Mouse (Mus musculus) effector memory CD4-positive, alpha-beta T cell, adult 5 months (primary cell): ENCODE measurements around the gene Mettl27. TPM values are rescaled to one million over a fixed set of nuclear protein-coding genes. Genes with fewer than 3 reads are reported as not detected.

Experiments used
- polyA plus RNA-seq: library from polyadenylated mRNA; unstranded; fragments of 100-300 nt; shearing (Covaris generic); gene quantifications from one replicate; pipeline ENCODE4 v1.2.1, GENCODE M21; 2017

The Mettl27 gene
- polyA plus RNA-seq = 4.1 TPM

DNA sequence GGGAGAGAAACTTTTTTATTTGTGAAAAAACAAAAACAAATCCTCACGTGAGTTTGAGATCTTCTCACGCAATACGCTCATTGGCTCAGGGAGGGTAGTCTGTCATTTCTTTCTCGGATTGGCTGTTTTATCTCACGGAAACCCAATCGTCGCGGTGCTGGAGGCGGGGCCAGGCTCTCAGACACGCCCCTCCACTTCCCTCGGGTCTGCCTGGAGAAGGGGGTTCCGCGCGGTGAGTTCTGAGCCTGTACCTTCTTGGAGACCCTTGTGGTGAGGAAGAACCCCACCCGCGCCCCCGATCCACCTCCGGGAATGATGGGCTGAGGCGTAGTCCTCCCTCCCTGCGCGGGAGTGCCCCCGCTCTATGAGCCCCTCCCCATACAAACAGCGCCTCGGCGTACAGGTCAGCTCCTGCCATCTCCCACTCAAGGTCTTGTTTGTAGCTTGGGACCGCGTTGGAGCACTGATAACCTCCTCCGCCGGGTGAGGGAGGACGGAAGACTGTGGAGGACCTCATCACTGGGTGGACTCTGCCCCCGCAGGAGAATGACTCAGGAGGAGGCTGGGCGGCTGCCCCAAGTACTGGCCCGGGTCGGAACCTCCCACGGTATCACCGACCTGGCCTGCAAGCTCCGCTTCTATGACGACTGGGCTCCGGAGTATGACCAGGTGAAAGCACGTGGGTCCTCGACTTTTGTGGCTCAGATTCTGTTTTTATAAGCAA, at the start of gene Mettl27:
Mettl27 (plus strand) TSS at position 190 of the 724 bp plus-strand sequence.

DNA sequence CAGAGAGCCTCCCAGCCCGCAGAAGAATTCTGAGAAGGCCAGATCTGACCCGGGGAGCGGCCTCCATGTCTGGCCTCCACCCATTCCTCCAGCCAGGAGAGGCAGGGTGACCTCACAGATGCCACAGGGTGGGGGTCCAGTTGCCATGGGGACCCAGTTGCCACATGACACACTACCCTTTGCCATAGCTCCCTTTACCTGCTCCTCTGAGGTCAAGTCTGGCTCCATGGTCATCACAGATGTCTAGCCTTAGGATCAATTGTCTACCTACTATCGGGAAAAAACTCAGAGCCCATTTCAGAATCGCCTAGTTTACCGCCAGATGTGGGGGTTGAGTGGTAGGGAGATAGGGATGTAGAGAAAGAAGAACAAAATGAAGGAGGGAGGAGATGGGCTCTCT, 25.5 kb upstream of the Mettl27 start, which contains the start of gene Tmem270:
Tmem270 (minus strand) TSS at position 101 of the 400 bp plus-strand sequence.

DNA sequence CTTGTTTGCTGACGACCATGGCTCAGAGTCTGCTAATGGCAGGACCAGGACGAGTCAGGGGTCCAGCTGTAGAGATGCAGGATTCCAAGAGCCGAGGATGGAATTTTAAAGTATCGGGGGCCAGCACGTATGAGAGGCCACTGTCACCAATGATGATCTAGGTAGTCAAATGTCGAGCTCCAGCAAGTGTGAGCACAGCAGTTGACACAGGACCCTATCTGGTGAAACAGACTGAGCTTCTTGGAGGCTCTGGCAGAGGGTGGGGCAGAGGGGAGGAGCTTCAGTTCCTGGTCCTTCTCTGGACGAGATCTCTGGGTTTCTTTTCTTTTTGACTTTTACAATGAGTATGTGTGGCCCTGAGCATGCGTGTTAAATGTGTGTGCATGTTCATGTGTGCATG, 16.9 kb upstream of the Mettl27 start, which contains the start of gene Cldn13:
Cldn13 (minus strand) TSS at position 216 of the 400 bp plus-strand sequence.

DNA sequence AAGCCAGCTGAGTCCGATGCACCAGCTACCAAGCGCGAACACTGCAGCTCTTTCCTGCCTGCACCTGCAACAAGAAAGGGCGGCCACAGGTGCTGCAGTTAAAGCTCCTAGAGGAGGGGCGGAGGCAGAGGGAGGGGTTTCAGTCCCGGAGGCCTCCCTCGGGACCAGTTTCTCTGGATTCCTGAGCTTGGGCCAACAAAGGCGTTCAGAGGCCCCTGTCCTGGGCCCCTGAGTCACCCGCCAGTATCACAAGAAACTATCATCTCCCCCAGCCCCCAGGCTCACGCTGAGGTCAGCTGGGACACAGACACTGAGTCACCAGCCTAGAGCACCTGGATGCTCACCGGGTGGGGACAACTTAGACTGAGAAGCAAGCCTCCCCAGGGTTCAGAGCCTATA, 14.7 kb downstream of the Mettl27 start, which contains the start of gene Cldn4:
Cldn4 (minus strand) TSS at position 78 of the 399 bp plus-strand sequence.

DNA sequence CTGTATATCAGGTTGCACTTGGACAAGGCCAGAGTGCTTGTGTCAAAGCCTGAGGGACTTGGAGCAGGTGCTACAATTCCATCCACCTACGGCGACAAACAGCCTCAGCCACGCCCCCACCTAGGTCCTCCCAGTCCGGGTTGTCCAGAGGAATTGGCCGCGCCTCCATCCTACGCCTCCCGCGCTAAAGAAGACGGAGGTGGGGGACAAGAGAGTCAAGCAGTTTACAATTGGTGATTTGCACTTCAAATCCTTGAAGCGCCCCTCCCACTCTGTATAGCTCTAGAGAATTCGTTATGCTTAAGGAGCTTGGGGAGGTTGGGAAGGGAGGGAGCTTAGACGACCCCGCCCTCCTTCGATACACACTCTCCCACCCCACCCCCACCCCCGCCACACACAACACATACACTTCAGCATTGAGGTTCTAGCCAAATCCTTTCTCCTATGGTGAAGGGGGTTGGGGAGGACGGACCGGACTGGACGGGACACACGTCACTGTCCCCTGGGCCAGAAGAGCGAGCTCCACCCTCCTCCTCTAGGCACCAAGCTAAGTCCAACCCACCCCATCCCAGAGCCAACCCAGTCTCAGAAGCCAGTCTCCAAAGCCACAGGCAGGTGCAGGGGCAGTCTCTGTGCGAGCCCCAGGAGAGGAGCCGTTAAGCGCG, 53.6 kb downstream of the Mettl27 start, which contains the start of gene Cldn3:
Cldn3 (plus strand) TSS at position 582 of the 665 bp plus-strand sequence.

Other genes starting within 250 kb of the Mettl27 start
- gene Limk1, start 243.8 kb upstream of the Mettl27 start, polyA plus RNA-seq = 14.3 TPM
- gene Eln, start 185.0 kb upstream of the Mettl27 start, polyA plus RNA-seq = not detected
- not detected for gene Tmem270, start 25.6 kb upstream of the Mettl27 start, polyA plus RNA-seq
- not detected for gene Cldn13, start 16.8 kb upstream of the Mettl27 start, polyA plus RNA-seq
- gene Cldn4, start 14.6 kb downstream of the Mettl27 start, polyA plus RNA-seq = not detected
- gene Cldn3, start 53.8 kb downstream of the Mettl27 start, polyA plus RNA-seq = not detected
- gene Abhd11, start 76.8 kb downstream of the Mettl27 start, polyA plus RNA-seq = 64.6 TPM
- 4.2 TPM for gene Stx1a, start 91.1 kb downstream of the Mettl27 start, polyA plus RNA-seq
- gene Dnajc30, start 131.8 kb downstream of the Mettl27 start, polyA plus RNA-seq = 9.6 TPM
- 86.6 TPM for gene Bud23, start 132.6 kb downstream of the Mettl27 start, polyA plus RNA-seq
- not detected for gene Vps37d, start 145.9 kb downstream of the Mettl27 start, polyA plus RNA-seq
- gene Mlxipl, start 157.5 kb downstream of the Mettl27 start, polyA plus RNA-seq = not detected
- gene Tbl2, start 217.3 kb downstream of the Mettl27 start, polyA plus RNA-seq = 19.3 TPM
- 121 TPM for gene Bcl7b, start 235.9 kb downstream of the Mettl27 start, polyA plus RNA-seq